Mouse (Mus musculus): ENCODE measurements around the gene Med8. TPM values are rescaled to one million over a fixed set of nuclear protein-coding genes. Genes with fewer than 3 reads are reported as not detected.

Gene Med8
- polyA plus RNA-seq, 1 experiment from 2014 or later = 152 TPM

- no peak for DNase-seq (ENCODE audit: low spot score)
- 93% methylated on average over 11 of the region's 11 CpGs for WGBS
- Histone ChIP-seq H3K27ac (replicated peaks) (no peak overlapping the region), H3K4me1 (no peaks in the 10 kb centered on the region), H3K36me3 (replicated peaks) (peaks cover 100% of the 10 kb centered on the region), H3K4me3 (no peak overlapping the region), H3K9me3 (no peaks in the 10 kb centered on the region), H3K27me3 (replicated peaks; ENCODE audit: low read depth, poor library complexity, severe bottlenecking) (no peaks in the 10 kb centered on the region)
Measured at GRCm38 (mm10) chr4:118390146-118390545, 19.0 kb upstream of the Med8 start.

GRCm38 (mm10) chr4:118394505-118394904 lies 14.6 kb upstream of the Med8 start:
- Histone ChIP-seq H3K27me3 (replicated peaks; ENCODE audit: low read depth, poor library complexity, severe bottlenecking) (no peaks in the 10 kb centered on the region), H3K4me1 (no peaks in the 10 kb centered on the region), H3K36me3 (replicated peaks) (peaks cover 99% of the 10 kb centered on the region), H3K9me3 (no peaks in the 10 kb centered on the region), H3K4me3 (no peak overlapping the region), H3K27ac (replicated peaks) (no peak overlapping the region)
- 95% methylated on average over 6 of the region's 6 CpGs for WGBS
- DNase-seq (ENCODE audit: low spot score) = no peak

GRCm38 (mm10) chr4:118395289-118395688 lies 13.8 kb upstream of the Med8 start:
- WGBS = 91% methylated on average over 4 of the region's 4 CpGs
- no peaks in the 10 kb centered on the region for H3K27me3 ChIP-seq (replicated peaks; ENCODE audit: low read depth, poor library complexity, severe bottlenecking)
- H3K9me3 ChIP-seq = no peaks in the 10 kb centered on the region
- no peaks in the 10 kb centered on the region for H3K4me1 ChIP-seq
- peaks cover 99% of the 10 kb centered on the region for H3K36me3 ChIP-seq (replicated peaks)
- no peak overlapping the region for H3K4me3 ChIP-seq
- H3K27ac ChIP-seq (replicated peaks) = no peak overlapping the region
- DNase-seq (ENCODE audit: low spot score) = no peak

GRCm38 (mm10) chr4:118396433-118396832 lies 12.7 kb upstream of the Med8 start:
- H3K4me1 ChIP-seq = no peaks in the 10 kb centered on the region
- H3K9me3 ChIP-seq = no peaks in the 10 kb centered on the region
- no peak for DNase-seq (ENCODE audit: low spot score)
- peaks cover 98% of the 10 kb centered on the region for H3K36me3 ChIP-seq (replicated peaks)
- H3K27ac ChIP-seq (replicated peaks) = no peak overlapping the region
- H3K27me3 ChIP-seq (replicated peaks; ENCODE audit: low read depth, poor library complexity, severe bottlenecking) = no peaks in the 10 kb centered on the region
- H3K4me3 ChIP-seq = no peak overlapping the region
- 73% methylated on average over 3 of the region's 3 CpGs for WGBS

- H3K4me3 ChIP-seq = no peak overlapping the region
- 95% methylated on average over 6 of the region's 6 CpGs for WGBS
- H3K36me3 ChIP-seq (replicated peaks) = peaks cover 98% of the 10 kb centered on the region
- H3K27me3 ChIP-seq (replicated peaks; ENCODE audit: low read depth, poor library complexity, severe bottlenecking) = no peaks in the 10 kb centered on the region
- no peak for DNase-seq (ENCODE audit: low spot score)
- no peaks in the 10 kb centered on the region for H3K9me3 ChIP-seq
- H3K4me1 ChIP-seq = no peaks in the 10 kb centered on the region
- H3K27ac ChIP-seq (replicated peaks) = no peak overlapping the region
Measured at GRCm38 (mm10) chr4:118398400-118398799, 10.7 kb upstream of the Med8 start.

GRCm38 (mm10) chr4:118401421-118401820 lies 7.7 kb upstream of the Med8 start:
- Histone ChIP-seq H3K4me3 (no peak overlapping the region), H3K9me3 (no peaks in the 10 kb centered on the region), H3K27me3 (replicated peaks; ENCODE audit: low read depth, poor library complexity, severe bottlenecking) (no peaks in the 10 kb centered on the region), H3K4me1 (no peaks in the 10 kb centered on the region), H3K36me3 (replicated peaks) (peaks cover 88% of the 10 kb centered on the region), H3K27ac (replicated peaks) (no peak overlapping the region)
- 90% methylated on average over 3 of the region's 3 CpGs for WGBS
- DNase-seq (ENCODE audit: low spot score) = no peak

GRCm38 (mm10) chr4:118401918-118402317 lies 7.2 kb upstream of the Med8 start:
- no peaks in the 10 kb centered on the region for H3K27me3 ChIP-seq (replicated peaks; ENCODE audit: low read depth, poor library complexity, severe bottlenecking)
- no peak overlapping the region for H3K4me3 ChIP-seq
- H3K4me1 ChIP-seq = no peaks in the 10 kb centered on the region
- H3K9me3 ChIP-seq = no peaks in the 10 kb centered on the region
- no peak overlapping the region for H3K27ac ChIP-seq (replicated peaks)
- H3K36me3 ChIP-seq (replicated peaks) = peaks cover 83% of the 10 kb centered on the region
- WGBS = 98% methylated on average over 5 of the region's 5 CpGs
- DNase-seq (ENCODE audit: low spot score) = no peak

GRCm38 (mm10) chr4:118402701-118403100 lies 6.4 kb upstream of the Med8 start:
- Histone ChIP-seq H3K36me3 (replicated peaks) (peaks cover 75% of the 10 kb centered on the region), H3K4me3 (no peak overlapping the region), H3K27ac (replicated peaks) (no peak overlapping the region), H3K4me1 (no peaks in the 10 kb centered on the region), H3K9me3 (no peaks in the 10 kb centered on the region), H3K27me3 (replicated peaks; ENCODE audit: low read depth, poor library complexity, severe bottlenecking) (no peaks in the 10 kb centered on the region)
- WGBS = 91% methylated on average over 12 of the region's 12 CpGs
- DNase-seq (ENCODE audit: low spot score) = no peak

GRCm38 (mm10) chr4:118410871-118411270 lies 1.7 kb downstream of the Med8 start:
- 88% methylated on average over 5 of the region's 5 CpGs for WGBS
- H3K4me1 ChIP-seq = peaks cover 20% of the 10 kb centered on the region
- peaks cover 52% of the 10 kb centered on the region for H3K36me3 ChIP-seq (replicated peaks)
- H3K27me3 ChIP-seq (replicated peaks; ENCODE audit: low read depth, poor library complexity, severe bottlenecking) = no peaks in the 10 kb centered on the region
- H3K4me3 ChIP-seq = no peak overlapping the region
- DNase-seq (ENCODE audit: low spot score) = no peak
- H3K9me3 ChIP-seq = no peaks in the 10 kb centered on the region
- H3K27ac ChIP-seq (replicated peaks) = no peak overlapping the region

GRCm38 (mm10) chr4:118413553-118413952 lies 4.4 kb downstream of the Med8 start:
- Histone ChIP-seq H3K4me3 (no peak overlapping the region), H3K27ac (replicated peaks) (no peak overlapping the region), H3K27me3 (replicated peaks; ENCODE audit: low read depth, poor library complexity, severe bottlenecking) (no peaks in the 10 kb centered on the region), H3K4me1 (peaks cover 12% of the 10 kb centered on the region), H3K36me3 (replicated peaks) (peaks cover 78% of the 10 kb centered on the region), H3K9me3 (no peaks in the 10 kb centered on the region)
- 92% methylated on average over 5 of the region's 5 CpGs for WGBS
- DNase-seq (ENCODE audit: low spot score) = no peak

- no peak overlapping the region for H3K27ac ChIP-seq (replicated peaks)
- H3K4me3 ChIP-seq = no peak overlapping the region
- H3K36me3 ChIP-seq (replicated peaks) = peaks cover 100% of the 10 kb centered on the region
- no peak for DNase-seq (ENCODE audit: low spot score)
- H3K27me3 ChIP-seq (replicated peaks; ENCODE audit: low read depth, poor library complexity, severe bottlenecking) = no peaks in the 10 kb centered on the region
- no peaks in the 10 kb centered on the region for H3K9me3 ChIP-seq
- H3K4me1 ChIP-seq = no peaks in the 10 kb centered on the region
- 88% methylated on average over 2 of the region's 2 CpGs for WGBS
Measured at GRCm38 (mm10) chr4:118415779-118416178, 6.6 kb downstream of the Med8 start.

GRCm38 (mm10) chr4:118416329-118416728 lies 7.2 kb downstream of the Med8 start:
- peaks cover 100% of the 10 kb centered on the region for H3K36me3 ChIP-seq (replicated peaks)
- no peak overlapping the region for H3K4me3 ChIP-seq
- WGBS = 89% methylated on average over 5 of the region's 5 CpGs
- H3K27me3 ChIP-seq (replicated peaks; ENCODE audit: low read depth, poor library complexity, severe bottlenecking) = no peaks in the 10 kb centered on the region
- DNase-seq (ENCODE audit: low spot score) = no peak
- no peaks in the 10 kb centered on the region for H3K4me1 ChIP-seq
- H3K9me3 ChIP-seq = no peaks in the 10 kb centered on the region
- no peak overlapping the region for H3K27ac ChIP-seq (replicated peaks)

- 72% methylated on average over 13 of the region's 13 CpGs for WGBS
- Histone ChIP-seq H3K27me3 (replicated peaks; ENCODE audit: low read depth, poor library complexity, severe bottlenecking) (no peaks in the 10 kb centered on the region), H3K36me3 (replicated peaks) (peaks cover 100% of the 10 kb centered on the region), H3K27ac (replicated peaks) (no peak overlapping the region), H3K4me1 (no peaks in the 10 kb centered on the region), H3K9me3 (no peaks in the 10 kb centered on the region), H3K4me3 (no peak overlapping the region)
- no peak for DNase-seq (ENCODE audit: low spot score)
Measured at GRCm38 (mm10) chr4:118417112-118417797, 8.1 kb downstream of the Med8 start.
